Mouse (Mus musculus) cerebellum, postnatal 14 days (tissue): ENCODE data around the gene Cog5.
"Not testable (repeated sequence)": the region's sequence is repeated elsewhere in the genome, so short reads cannot be mapped to it uniquely, and the experiment has no call there.

ENCODE experiments used
- DNase-seq, 2 experiments: peaks; one replicate each; pipeline ENCODE4 v3.0.0; 2021; ENCODE audit warnings: mixed read lengths in 2 of 2

The Cog5 gene

GRCm38 (mm10) chr12:31654197-31654964, at the start of gene Cog5, which contains the start of gene Dus4l:
Cog5 (plus strand) TSS chr12:31654869.
Dus4l (minus strand) TSS chr12:31654826.
- peak; percentile 99 to 100 for DNase-seq

GRCm38 (mm10) chr12:31604894-31605293, 49.8 kb upstream of the Cog5 start:
- peak; percentile 12 to 38 for DNase-seq

DNA sequence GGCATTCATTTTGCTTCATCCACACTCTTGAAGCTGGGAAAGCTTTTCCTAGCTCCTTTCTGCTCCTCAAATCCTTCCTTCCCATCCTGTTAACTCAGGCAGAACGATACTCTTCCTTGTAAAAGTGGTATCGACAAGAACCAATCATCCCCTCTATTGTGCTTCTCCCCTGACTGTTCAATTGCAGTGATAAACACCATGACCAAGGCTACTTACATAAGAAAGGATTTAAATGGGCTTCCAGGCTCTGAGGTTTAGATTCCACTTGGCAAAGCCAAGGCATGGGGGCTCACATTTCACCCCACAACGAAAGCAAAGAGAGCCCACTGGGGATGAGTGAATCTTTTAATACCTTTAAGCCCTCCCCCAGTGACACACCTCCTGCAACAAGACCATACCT, 46.5 kb upstream of the Cog5 start:
- no peak for DNase-seq

DNA sequence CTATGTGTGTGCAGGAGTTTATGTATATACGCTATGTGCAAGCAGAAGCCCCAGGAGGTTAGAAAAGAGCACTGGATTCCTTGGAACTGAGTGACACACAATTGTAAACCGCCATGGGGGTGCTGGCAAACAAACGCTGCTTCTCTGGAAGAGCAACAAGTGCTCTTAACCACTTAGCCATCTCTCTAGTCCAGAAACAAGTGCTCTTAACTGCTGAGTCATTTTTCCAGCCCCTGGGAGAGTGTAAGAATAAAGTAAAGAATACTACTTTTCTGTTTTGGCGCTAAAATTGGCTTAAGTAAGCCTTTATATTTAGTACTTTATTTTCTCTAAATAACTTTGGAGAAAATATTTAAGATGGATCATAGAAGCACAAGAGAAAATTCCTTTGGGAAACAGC, 41.3 kb upstream of the Cog5 start:
- DNase-seq = no peak

GRCm38 (mm10) chr12:31620106-31620505, 34.6 kb upstream of the Cog5 start:
- no peak for DNase-seq

GRCm38 (mm10) chr12:31625016-31625415, 29.7 kb upstream of the Cog5 start:
- DNase-seq = no peak

DNA sequence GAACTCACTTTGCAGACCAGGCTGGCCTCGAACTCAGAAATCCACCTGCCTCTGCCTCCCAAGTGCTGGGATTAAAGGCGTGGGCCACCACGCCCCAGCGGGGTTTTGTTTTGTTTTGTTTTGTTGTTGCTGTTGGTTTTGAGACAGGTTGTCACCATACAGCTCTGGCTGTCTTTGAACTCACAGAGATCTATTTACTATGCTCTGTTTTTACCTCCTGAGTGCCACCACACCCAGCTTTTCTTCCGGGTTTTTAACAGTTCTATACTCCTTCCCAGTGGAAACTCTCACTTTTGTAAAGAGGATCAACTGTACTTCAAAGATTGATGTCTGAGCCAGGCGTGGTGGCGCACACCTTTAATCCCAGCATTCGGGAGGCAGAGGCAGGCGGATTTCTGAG, 26.3 kb upstream of the Cog5 start:
- DNase-seq = not testable (repeated sequence)

GRCm38 (mm10) chr12:31633970-31634342, 20.7 kb upstream of the Cog5 start:
- peak in 1 of 2 experiments; percentile 43 for DNase-seq

GRCm38 (mm10) chr12:31634343-31635239, 20.1 kb upstream of the Cog5 start, which contains the start of gene Bcap29:
Bcap29 (minus strand) TSS chr12:31634658.
- DNase-seq = peak; percentile 86 to 88

DNA sequence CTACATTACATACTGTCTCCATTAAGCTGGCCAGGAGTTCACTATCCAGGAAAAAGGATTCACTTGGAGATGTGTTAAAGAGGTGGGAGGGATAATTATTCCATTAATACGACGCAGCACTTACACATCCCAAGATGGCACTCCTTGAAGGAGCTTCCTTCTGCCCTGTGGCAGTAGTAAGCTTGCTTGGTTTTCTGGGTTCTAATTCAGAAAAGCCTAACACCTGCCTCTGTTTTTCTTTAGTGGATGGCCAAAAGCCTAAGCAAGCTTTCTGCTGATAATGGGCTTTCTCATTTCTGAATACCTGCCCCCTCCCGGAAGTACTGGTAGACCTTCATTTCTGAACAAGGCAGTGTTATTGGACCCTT, 19.4 kb upstream of the Cog5 start:
- DNase-seq = no peak

- DNase-seq = no peak
Measured at GRCm38 (mm10) chr12:31653611-31654010, 1.1 kb upstream of the Cog5 start.

- DNase-seq = no peak
Measured at GRCm38 (mm10) chr12:31654965-31655477, 352 bp downstream of the Cog5 start.

- DNase-seq = no peak
Measured at GRCm38 (mm10) chr12:31656841-31657240, 2.2 kb downstream of the Cog5 start.

DNA sequence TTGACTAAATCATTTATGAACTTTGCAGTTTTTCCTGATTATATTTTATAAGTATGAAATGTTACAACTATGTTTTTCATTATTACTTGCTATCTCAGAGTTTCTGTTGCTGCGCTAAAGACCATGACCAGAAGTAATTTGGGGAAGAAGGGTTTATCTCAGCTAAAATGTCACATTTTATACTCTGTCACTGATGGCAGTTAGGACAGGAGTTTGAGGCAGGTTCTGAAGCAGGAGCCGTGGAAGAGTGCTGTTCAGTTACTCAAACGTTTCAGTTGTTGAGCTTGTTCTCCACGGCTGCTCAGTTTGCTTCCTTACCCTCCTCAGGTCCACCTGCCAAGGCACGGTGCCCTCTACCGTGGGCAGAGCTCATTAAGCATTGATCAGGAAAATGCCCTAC, 11.3 kb downstream of the Cog5 start:
- DNase-seq = no peak

DNA sequence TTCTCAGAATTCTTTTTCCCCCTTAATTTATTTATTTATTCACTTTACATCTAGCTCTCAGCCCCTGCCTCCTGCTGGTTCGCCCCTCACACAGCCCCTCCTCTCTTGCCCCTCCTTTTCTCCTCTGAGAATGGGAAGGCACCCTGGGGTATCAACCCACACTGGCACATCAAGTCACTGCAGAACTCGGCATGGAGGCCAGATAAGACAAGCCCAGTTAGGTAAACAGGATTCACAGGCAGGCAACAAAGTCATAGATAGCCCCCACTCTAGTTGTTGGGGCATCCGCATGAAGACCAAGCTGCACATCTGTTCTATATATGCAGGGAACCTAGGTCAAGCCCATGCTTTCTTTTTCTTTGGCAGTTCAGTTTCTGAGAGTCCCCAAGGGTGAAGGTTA, 12.5 kb downstream of the Cog5 start:
- DNase-seq = no peak

DNA sequence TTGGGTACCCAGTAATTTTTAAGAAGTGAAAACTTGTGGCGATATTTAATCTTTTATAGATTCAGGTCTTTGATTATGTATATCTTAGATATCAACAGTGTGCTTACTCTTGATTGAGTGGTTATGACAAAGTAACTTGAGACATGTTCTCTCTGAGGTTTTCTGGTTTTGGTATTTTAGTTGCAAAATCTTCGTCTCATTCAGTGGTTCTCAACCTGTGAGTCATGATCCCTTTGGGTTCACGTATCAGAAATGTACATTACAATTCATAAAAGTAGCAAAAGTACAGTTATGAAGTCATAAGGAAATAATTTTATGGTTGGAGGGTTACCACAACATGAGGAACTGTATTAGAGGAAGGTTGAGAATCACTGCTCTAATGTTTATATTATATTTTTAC, 32.0 kb downstream of the Cog5 start:
- DNase-seq = no peak

DNA sequence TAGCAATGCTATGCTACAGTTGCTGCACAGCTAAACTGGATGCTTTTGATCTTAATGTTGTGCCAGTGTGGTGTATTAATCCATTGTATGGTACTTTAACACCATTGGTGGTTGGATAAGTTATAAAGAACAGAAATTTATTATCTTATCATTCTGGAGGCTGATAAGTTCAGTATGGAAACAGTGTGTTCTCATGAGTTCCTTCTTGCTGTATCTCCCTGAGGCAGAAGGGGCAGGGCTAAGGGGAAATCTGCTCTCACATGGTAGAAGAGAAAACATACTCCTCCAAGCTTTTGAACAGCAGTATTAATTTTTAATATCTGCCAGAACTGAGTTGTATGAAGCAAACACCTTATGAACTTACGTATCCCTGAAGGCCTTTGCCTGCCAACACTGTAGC, 38.6 kb downstream of the Cog5 start:
- DNase-seq = no peak

DNA sequence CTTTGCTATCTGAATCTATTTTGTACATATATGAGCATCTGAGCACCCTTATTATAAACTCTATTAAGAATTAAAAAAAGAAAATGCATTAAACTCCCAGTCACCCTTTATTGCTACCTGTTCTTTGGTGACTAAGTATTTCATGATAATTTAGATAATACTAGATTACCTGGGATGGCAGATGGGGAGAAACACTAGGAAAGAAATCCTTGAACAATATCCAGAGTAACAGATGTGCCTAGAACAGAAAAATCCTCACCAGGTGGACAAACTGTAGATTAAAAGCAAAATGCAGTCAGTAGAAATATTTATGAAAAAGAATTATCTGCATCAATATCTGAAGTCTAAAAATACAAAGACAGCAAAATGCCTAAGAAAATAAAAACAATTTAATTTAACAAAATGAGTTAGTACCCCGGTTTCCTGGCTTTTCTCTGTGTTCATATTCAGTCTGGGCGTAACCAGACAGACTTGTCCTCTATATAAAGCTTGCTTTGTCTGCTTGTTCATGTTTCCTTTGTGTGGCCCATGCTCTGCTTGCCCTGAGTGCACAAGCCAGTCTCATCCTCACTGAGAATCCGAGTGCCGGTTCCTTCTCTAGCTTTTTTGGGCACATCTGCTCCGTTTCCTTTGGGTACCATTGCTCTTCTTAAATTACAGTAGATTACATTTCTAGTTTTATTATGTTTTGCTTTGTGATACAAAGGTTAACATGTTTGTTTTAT, 46.1 kb downstream of the Cog5 start:
- DNase-seq = no peak

DNA sequence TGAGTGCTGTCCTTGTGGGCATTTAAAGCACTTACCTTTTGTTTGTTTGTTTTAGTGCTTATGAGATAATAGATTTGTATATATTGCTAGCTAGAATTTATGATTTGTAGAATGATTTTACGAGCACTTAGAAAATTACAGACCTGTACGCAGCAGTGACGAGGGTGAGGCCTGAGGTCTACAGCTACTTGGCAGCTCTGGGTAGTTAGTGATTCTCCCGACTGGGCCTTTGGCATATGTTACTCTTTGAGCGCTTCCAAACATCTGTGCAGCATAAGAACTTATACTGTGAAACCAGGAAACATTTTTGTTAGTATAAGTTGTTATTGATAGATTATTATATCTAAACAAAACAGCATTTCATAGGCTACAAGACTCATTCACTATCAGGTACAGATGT, 46.7 kb downstream of the Cog5 start:
- no peak for DNase-seq

- no peak for DNase-seq
Measured at GRCm38 (mm10) chr12:31703904-31704303, 49.2 kb downstream of the Cog5 start.

DNA sequence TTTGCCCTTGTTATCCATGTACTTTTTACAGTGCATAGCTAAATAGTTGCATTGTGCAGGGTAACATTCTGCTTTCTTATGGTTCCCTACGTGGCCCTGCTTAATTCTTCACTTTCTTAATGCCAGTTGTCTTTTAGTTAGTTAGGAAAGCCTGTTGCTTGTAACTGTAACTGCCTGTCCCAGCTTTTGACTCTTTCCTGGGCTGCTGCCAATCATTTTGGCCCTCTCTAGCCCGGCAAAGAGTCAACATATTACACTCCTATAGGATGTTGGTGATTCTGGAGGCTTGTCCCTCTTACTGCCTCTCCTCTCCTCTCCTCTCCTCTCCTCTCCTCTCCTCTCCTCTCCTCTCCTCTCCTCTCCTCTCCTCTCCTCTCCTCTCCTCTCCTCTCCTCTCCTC, 51.5 kb downstream of the Cog5 start:
- no peak for DNase-seq

- no peak for DNase-seq
Measured at GRCm38 (mm10) chr12:31707531-31707930, 52.9 kb downstream of the Cog5 start.

DNA sequence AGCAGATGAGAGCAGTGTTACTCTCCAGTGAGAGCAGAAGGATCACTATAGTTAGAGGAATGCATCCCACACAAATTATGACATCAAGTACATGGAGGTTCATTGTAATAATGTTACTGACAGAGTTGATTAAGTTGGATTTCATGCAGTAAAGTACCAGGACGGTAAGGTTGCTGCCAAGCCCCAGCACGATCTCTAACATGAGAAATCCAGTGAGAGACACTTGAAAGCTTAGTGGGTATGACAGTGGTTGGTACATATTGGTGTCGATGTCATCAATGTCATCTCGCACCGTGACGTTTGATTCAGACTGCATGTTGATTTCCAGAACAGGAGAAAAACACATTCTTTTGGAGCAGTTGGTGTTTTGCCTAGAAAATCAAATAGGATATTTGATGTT, 55.0 kb downstream of the Cog5 start:
- DNase-seq = no peak
